Mouse (Mus musculus) brain, embryonic 14.5 days (tissue): ENCODE data around the gene Inhbe.

Experiments used
- CTCF ChIP-seq: fragments of 200-500 bp; IDR thresholded peaks from 2 replicates; pipeline ENCODE4 v1.5.1; 2012; ENCODE audit warnings: inconsistent platforms, mild to moderate bottlenecking, moderate library complexity, borderline replicate concordance; ENCODE audit not compliant: insufficient read depth, insufficient read length; ENCODE audit errors: extremely low read depth
- POLR2A ChIP-seq: fragments of 200-500 bp; IDR thresholded peaks from 2 replicates; pipeline ENCODE4 v1.6.1; 2012; ENCODE audit warnings: mild to moderate bottlenecking, inconsistent platforms, borderline replicate concordance; ENCODE audit not compliant: poor library complexity, insufficient read depth, insufficient read length, severe bottlenecking; ENCODE audit errors: extremely low read depth

- no peak for TF ChIP-seq CTCF
- TF ChIP-seq POLR2A, result no peak
Measured at GRCm38 (mm10) chr10:127343029-127343428, 11.2 kb downstream of the Inhbe start.
